21 mouse cellular contexts compared by ENCODE assay signal in genomic region chr7:37580554-37580953, GRCm38 (mm10).
DNase-seq lines count a peak whose midpoint lies in the region; ATAC-seq lines count a peak whose summit lies in the region.
"Had no signal": no experiment of that assay in that cellular context is flagged by ENCODE, and none has a peak within 500 bp of the region (broad histone marks: within the 10 kb centered on the region; RNA-seq: fewer than 3 reads in every experiment).

No protein-coding gene starts in this region.

- DNase-seq in midbrain, embryonic 11.5 days (ENCODE audit: low spot score, missing footprints), result peak; percentile 79
- DNase-seq in midbrain, embryonic 14.5 days, result no peak
- DNase-seq in embryonic facial prominence, embryonic 10.5 days (ENCODE audit: low spot score), result peak; percentile 58
- DNase-seq in retina, postnatal 1 day, result peak; percentile 79
- DNase-seq in layer of hippocampus, adult 9-10 months (ENCODE audit: low spot score), result no peak
- no peak for DNase-seq in thymus, postnatal 25 days
- DNase-seq: adrenal gland, postnatal 36 days; cerebellum, adult 11 months; gastrocnemius, postnatal 36 days; kidney, adult 9 months; layer of hippocampus, postnatal 36 days; liver, embryonic 13.5 days; thymus, postnatal 14 days had no signal

- no peaks in the 10 kb centered on the region for H3K9me3 ChIP-seq in kidney, embryonic 14.5 days (ENCODE audit: control insufficient read depth, low read length)
- no peaks in the 10 kb centered on the region for H3K9me3 ChIP-seq in kidney, embryonic 16.5 days (ENCODE audit: low read length)
- no peaks in the 10 kb centered on the region for H3K9me3 ChIP-seq in midbrain, embryonic 11.5 days (ENCODE audit: control insufficient read depth, low read length)
- no peaks in the 10 kb centered on the region for H3K9me3 ChIP-seq in midbrain, embryonic 14.5 days (ENCODE audit: control insufficient read depth, low read length)
- no peaks in the 10 kb centered on the region for H3K9me3 ChIP-seq in embryonic facial prominence, embryonic 10.5 days
- H3K9me3 ChIP-seq: forebrain, embryonic 10.5 days; liver, embryonic 13.5 days; midbrain, embryonic 10.5 days had no signal

- WGBS in kidney, embryonic 14.5 days, result 8% methylated on average over 5 of the region's 5 CpGs
- 13% methylated on average over 5 of the region's 5 CpGs for WGBS in kidney, embryonic 16.5 days
- WGBS in midbrain, embryonic 11.5 days, result 78% methylated on average over 5 of the region's 5 CpGs
- 89% methylated on average over 5 of the region's 5 CpGs for WGBS in midbrain, embryonic 14.5 days
- 30% methylated on average over 5 of the region's 5 CpGs for WGBS in embryonic facial prominence, embryonic 10.5 days

- no peak overlapping the region for H3K4me3 ChIP-seq in kidney, embryonic 14.5 days (ENCODE audit: low read length)
- no peak overlapping the region for H3K4me3 ChIP-seq in kidney, embryonic 16.5 days (ENCODE audit: low read length)
- H3K4me3 ChIP-seq in midbrain, embryonic 11.5 days (ENCODE audit: low read depth, low read length), result no peak overlapping the region
- no peak overlapping the region for H3K4me3 ChIP-seq in midbrain, embryonic 14.5 days (replicated peaks; ENCODE audit: low read depth, low read length)
- H3K4me3 ChIP-seq in embryonic facial prominence, embryonic 10.5 days, result no peak overlapping the region
- H3K4me3 ChIP-seq: forebrain, embryonic 10.5 days; liver, embryonic 13.5 days; midbrain, embryonic 10.5 days had no signal

- ATAC-seq in kidney, embryonic 14.5 days (ENCODE audit: low FRiP score, low TSS enrichment), result peak; percentile 88; the same call in 1 of the 2 replicates
- no peak for ATAC-seq in kidney, embryonic 16.5 days (ENCODE audit: low FRiP score, low TSS enrichment)
- no peak for ATAC-seq in midbrain, embryonic 11.5 days (ENCODE audit: low FRiP score)
- no peak for ATAC-seq in midbrain, embryonic 14.5 days (ENCODE audit: low FRiP score, low TSS enrichment)
- ATAC-seq: hindbrain, postnatal 0 days; intestine, embryonic 16.5 days; Patski had no signal

- no peaks in the 10 kb centered on the region for H3K36me3 ChIP-seq in kidney, embryonic 14.5 days (ENCODE audit: control insufficient read depth, insufficient read depth, low read length)
- no peaks in the 10 kb centered on the region for H3K36me3 ChIP-seq in kidney, embryonic 16.5 days (ENCODE audit: insufficient read depth, low read length)
- H3K36me3 ChIP-seq in midbrain, embryonic 11.5 days (ENCODE audit: control insufficient read depth, insufficient read depth, low read length), result no peaks in the 10 kb centered on the region
- H3K36me3 ChIP-seq in midbrain, embryonic 14.5 days (ENCODE audit: control insufficient read depth, insufficient read depth, low read length), result no peaks in the 10 kb centered on the region
- H3K36me3 ChIP-seq in embryonic facial prominence, embryonic 10.5 days (replicated peaks), result no peaks in the 10 kb centered on the region
- H3K36me3 ChIP-seq: forebrain, embryonic 10.5 days; liver, embryonic 13.5 days; midbrain, embryonic 10.5 days had no signal

- no peak overlapping the region for H3K27ac ChIP-seq in kidney, embryonic 14.5 days (ENCODE audit: low read depth, low read length)
- no peak overlapping the region for H3K27ac ChIP-seq in kidney, embryonic 16.5 days (ENCODE audit: low read length)
- H3K27ac ChIP-seq in midbrain, embryonic 11.5 days (ENCODE audit: low read depth, low read length), result no peak overlapping the region
- H3K27ac ChIP-seq in midbrain, embryonic 14.5 days (replicated peaks; ENCODE audit: low read depth, low read length), result no peak overlapping the region
- peak overlapping the region; percentile 69 for H3K27ac ChIP-seq in embryonic facial prominence, embryonic 10.5 days (replicated peaks)
- H3K27ac ChIP-seq: forebrain, embryonic 10.5 days; hindbrain, postnatal 0 days; liver, embryonic 13.5 days; macrophage; midbrain, embryonic 10.5 days had no signal

- no peak overlapping the region for H3K4me2 ChIP-seq in kidney, embryonic 14.5 days (replicated peaks; ENCODE audit: low read depth, low read length)
- H3K4me2 ChIP-seq in kidney, embryonic 16.5 days (replicated peaks; ENCODE audit: low read depth, low read length), result no peak overlapping the region
- H3K4me2 ChIP-seq in midbrain, embryonic 11.5 days, result no peak overlapping the region
- no peak overlapping the region for H3K4me2 ChIP-seq in midbrain, embryonic 14.5 days (ENCODE audit: low read length)
- H3K4me2 ChIP-seq: liver, embryonic 13.5 days had no signal

- H3K9ac ChIP-seq in kidney, embryonic 14.5 days (ENCODE audit: low read depth, low read length), result no peak overlapping the region
- no peak overlapping the region for H3K9ac ChIP-seq in kidney, embryonic 16.5 days (replicated peaks; ENCODE audit: low read length)
- H3K9ac ChIP-seq in midbrain, embryonic 11.5 days (ENCODE audit: low read length), result no peak overlapping the region
- H3K9ac ChIP-seq in midbrain, embryonic 14.5 days (replicated peaks; ENCODE audit: low read length), result no peak overlapping the region
- H3K9ac ChIP-seq: liver, embryonic 13.5 days had no signal

- no peaks in the 10 kb centered on the region for H3K27me3 ChIP-seq in kidney, embryonic 14.5 days (ENCODE audit: control insufficient read depth, insufficient read depth, low read length)
- H3K27me3 ChIP-seq in kidney, embryonic 16.5 days (ENCODE audit: insufficient read depth, low read length), result no peaks in the 10 kb centered on the region
- no peaks in the 10 kb centered on the region for H3K27me3 ChIP-seq in midbrain, embryonic 11.5 days (ENCODE audit: control insufficient read depth, insufficient read depth, low read length)
- no peaks in the 10 kb centered on the region for H3K27me3 ChIP-seq in midbrain, embryonic 14.5 days (ENCODE audit: control insufficient read depth, insufficient read depth, low read length)
- no peaks in the 10 kb centered on the region for H3K27me3 ChIP-seq in embryonic facial prominence, embryonic 10.5 days (replicated peaks; ENCODE audit: low read depth, poor library complexity, severe bottlenecking)
- H3K27me3 ChIP-seq: liver, embryonic 13.5 days; Patski had no signal

- H3K4me1 ChIP-seq in kidney, embryonic 14.5 days (ENCODE audit: control insufficient read depth, insufficient read depth, low read length), result peaks cover 9% of the 10 kb centered on the region; the same call in 1 of the 2 replicates
- H3K4me1 ChIP-seq in kidney, embryonic 16.5 days (ENCODE audit: insufficient read depth, low read length), result peaks cover 10% of the 10 kb centered on the region; the same call in 1 of the 2 replicates
- H3K4me1 ChIP-seq in midbrain, embryonic 11.5 days (ENCODE audit: control insufficient read depth, insufficient read depth, low read length), result no peaks in the 10 kb centered on the region
- H3K4me1 ChIP-seq in midbrain, embryonic 14.5 days (ENCODE audit: control insufficient read depth, insufficient read depth, low read length), result no peaks in the 10 kb centered on the region
- peaks cover 26% of the 10 kb centered on the region for H3K4me1 ChIP-seq in embryonic facial prominence, embryonic 10.5 days
- H3K4me1 ChIP-seq: liver, embryonic 13.5 days had no signal

Comparison
In these comparisons a context has a peak if more than half of its experiments do, and no peak if none do; other contexts are left out.
1. DNase-seq: peak in midbrain, embryonic 11.5 days (single experiment), embryonic facial prominence, embryonic 10.5 days (single experiment) and retina, postnatal 1 day (single experiment); none in midbrain, embryonic 14.5 days (single experiment), layer of hippocampus, adult 9-10 months (single experiment) and thymus, postnatal 25 days (single experiment).